Mouse (Mus musculus): ENCODE measurements around the gene Sohlh2. TPM values are rescaled to one million over a fixed set of nuclear protein-coding genes. Genes with fewer than 3 reads are reported as not detected.

The Sohlh2 gene
- polyA plus RNA-seq, 1 experiment from 2014 or later: not detected

DNA sequence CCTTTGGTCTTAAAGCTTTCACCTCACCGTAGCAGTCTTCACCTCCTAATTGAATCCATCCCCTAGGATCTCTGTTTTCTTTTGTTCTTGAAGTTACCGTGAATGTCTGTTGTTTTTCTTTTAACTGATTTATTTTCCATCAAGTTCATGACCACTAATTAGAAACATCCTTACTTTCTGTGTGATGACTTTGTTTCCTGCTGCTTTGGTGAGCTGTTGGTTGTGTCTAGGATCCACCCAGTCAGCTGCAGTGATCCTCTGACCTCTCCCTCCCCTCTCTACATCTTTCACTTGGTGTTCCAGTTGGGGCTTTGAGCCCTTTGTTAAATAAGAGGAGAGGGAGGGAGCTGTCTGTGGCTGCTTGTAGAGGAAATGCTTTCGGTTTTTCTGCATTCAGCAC is 33.7 kb upstream of the Sohlh2 start:
- peak; percentile 39 for DNase-seq (ENCODE audit: low spot score)
- Histone ChIP-seq H3K4me1 (replicated peaks; ENCODE audit: insufficient read depth, low read length) (no peaks in the 10 kb centered on the region), H3K4me2 (ENCODE audit: low read length) (no peak overlapping the region), H3K36me3 (ENCODE audit: insufficient read depth, low read length) (no peaks in the 10 kb centered on the region), H3K27ac (no peak overlapping the region), H3K4me3 (replicated peaks; ENCODE audit: low read depth, low read length) (no peak overlapping the region), H3K9me3 (replicated peaks; ENCODE audit: low read length) (no peaks in the 10 kb centered on the region), H3K27me3 (ENCODE audit: insufficient read depth, low read length) (no peaks in the 10 kb centered on the region), H3K9ac (ENCODE audit: low read depth, low read length) (no peak overlapping the region)
- ATAC-seq (replicated peaks; ENCODE audit: low FRiP score, low read depth): no peak
- TF ChIP-seq CTCF (IDR thresholded peaks at IDR 0.05; ENCODE audit: low read depth): no peak
- 20% methylated on average over 3 of the region's 3 CpGs for WGBS

DNA sequence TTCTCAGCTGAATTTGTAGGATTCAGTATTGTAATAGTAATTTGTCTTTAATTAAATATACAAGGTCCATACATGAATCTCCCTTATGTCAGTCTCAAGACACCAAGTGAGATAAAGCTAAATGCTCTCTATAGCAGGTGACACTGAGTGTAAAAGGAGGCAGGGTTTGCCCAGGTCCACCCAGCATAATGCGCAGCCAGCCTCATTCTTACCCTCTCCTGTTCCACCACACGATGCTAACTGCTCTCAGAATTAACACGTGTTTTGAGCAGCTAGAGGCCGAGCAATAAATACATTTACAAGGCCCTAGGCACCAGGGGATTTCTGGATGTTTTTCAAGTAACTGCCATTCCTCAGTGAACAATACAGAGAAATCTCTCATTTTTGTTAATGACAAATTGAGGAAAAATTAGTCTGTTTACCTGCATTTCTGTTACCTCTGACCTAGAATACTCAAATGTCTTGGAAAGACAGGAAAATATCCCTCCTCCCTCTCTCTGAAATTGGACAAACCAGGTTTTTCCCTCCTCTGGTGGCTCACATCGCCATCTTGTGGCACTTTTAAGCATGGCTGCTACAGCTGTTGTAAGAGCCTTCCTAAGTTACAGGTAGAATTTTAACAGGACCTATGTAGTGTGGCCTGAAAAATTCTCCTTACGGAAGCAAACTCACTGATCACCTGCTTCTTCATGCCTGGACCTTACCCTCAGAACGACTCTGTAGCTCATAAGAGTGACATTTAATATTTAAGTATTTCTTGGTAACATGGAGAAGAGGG is 30.0 kb upstream of the Sohlh2 start:
- H3K27me3 ChIP-seq (ENCODE audit: insufficient read depth, low read length): no peaks in the 10 kb centered on the region
- no peak overlapping the region for H3K4me2 ChIP-seq (ENCODE audit: low read length)
- 37% methylated on average over 7 of the region's 7 CpGs for WGBS
- H3K36me3 ChIP-seq (ENCODE audit: insufficient read depth, low read length): no peaks in the 10 kb centered on the region
- H3K4me1 ChIP-seq (replicated peaks; ENCODE audit: insufficient read depth, low read length): no peaks in the 10 kb centered on the region
- no peaks in the 10 kb centered on the region for H3K9me3 ChIP-seq (replicated peaks; ENCODE audit: low read length)
- H3K9ac ChIP-seq (ENCODE audit: low read depth, low read length): no peak overlapping the region
- H3K27ac ChIP-seq: no peak overlapping the region
- DNase-seq (ENCODE audit: low spot score) (peak; percentile 71), ATAC-seq (replicated peaks; ENCODE audit: low FRiP score, low read depth) (peak; percentile 65)
- peak; percentile 86 for TF ChIP-seq CTCF (IDR thresholded peaks at IDR 0.05; ENCODE audit: low read depth)
- H3K4me3 ChIP-seq (replicated peaks; ENCODE audit: low read depth, low read length): no peak overlapping the region

DNA sequence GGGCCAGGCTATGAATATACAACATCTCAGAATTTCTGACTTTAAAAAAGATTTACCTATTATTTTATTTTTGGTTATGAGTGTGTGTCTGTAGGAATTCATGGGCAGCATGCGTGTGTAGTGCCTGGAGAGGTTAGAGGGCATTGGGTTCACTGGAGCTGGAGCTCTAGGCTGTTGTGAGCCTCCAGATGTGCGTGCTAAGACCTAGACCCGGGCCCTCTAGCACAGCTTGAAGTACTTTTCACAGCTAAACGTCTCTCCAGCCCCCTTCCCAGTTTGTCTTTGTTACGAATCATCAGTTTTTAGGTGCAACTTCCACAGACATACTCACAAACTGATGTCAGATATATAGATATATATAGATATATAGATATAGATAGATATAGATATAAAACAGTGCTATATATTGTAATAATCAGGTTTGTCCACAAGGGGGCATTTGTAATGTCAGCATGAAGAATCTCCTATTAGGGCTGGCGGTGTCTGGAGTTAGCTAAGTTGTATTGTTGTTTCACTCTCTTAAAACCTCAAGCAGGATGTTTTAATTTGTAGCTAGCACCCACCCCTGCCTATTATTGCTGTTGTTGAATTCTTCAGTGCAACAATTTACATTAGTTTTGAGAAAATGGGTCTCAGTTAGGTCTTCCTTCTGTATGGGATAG is 29.0 kb upstream of the Sohlh2 start:
- Histone ChIP-seq H3K27ac (no peak overlapping the region), H3K27me3 (ENCODE audit: insufficient read depth, low read length) (no peaks in the 10 kb centered on the region), H3K4me2 (ENCODE audit: low read length) (no peak overlapping the region), H3K4me1 (replicated peaks; ENCODE audit: insufficient read depth, low read length) (no peaks in the 10 kb centered on the region), H3K9ac (ENCODE audit: low read depth, low read length) (no peak overlapping the region), H3K4me3 (replicated peaks; ENCODE audit: low read depth, low read length) (no peak overlapping the region), H3K36me3 (ENCODE audit: insufficient read depth, low read length) (no peaks in the 10 kb centered on the region), H3K9me3 (replicated peaks; ENCODE audit: low read length) (no peaks in the 10 kb centered on the region)
- TF ChIP-seq CTCF (IDR thresholded peaks at IDR 0.05; ENCODE audit: low read depth): peak; percentile 74
- WGBS: 66% methylated on average over 6 of the region's 6 CpGs
- DNase-seq (ENCODE audit: low spot score): peak; percentile 83
- ATAC-seq (replicated peaks; ENCODE audit: low FRiP score, low read depth): no peak

DNA sequence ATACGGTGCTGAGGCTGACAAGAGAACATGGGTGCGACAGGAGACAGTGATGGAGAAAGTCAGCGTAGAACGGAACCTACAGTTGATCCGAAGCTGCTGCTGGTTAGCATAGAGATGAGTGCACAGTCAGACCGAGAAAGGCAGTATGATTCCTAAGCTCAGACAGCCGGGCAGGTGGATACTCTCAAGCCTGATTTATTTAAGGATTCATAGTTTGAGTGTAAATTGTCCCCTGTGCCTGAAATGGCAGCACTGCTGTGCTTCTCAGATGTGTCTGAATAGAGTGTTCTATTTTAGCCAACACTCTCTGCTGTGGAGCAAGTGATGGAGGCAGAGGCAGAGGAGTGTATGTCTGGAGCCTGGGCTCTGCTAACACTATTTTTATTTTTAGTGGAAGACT is 27.7 kb upstream of the Sohlh2 start:
- ATAC-seq (replicated peaks; ENCODE audit: low FRiP score, low read depth) (no peak), DNase-seq (ENCODE audit: low spot score) (no peak)
- no peak for TF ChIP-seq CTCF (IDR thresholded peaks at IDR 0.05; ENCODE audit: low read depth)
- Histone ChIP-seq H3K9ac (ENCODE audit: low read depth, low read length) (no peak overlapping the region), H3K9me3 (replicated peaks; ENCODE audit: low read length) (no peaks in the 10 kb centered on the region), H3K4me3 (replicated peaks; ENCODE audit: low read depth, low read length) (no peak overlapping the region), H3K4me2 (ENCODE audit: low read length) (no peak overlapping the region), H3K27me3 (ENCODE audit: insufficient read depth, low read length) (no peaks in the 10 kb centered on the region), H3K4me1 (replicated peaks; ENCODE audit: insufficient read depth, low read length) (no peaks in the 10 kb centered on the region), H3K36me3 (ENCODE audit: insufficient read depth, low read length) (no peaks in the 10 kb centered on the region), H3K27ac (no peak overlapping the region)
- 89% methylated on average over 7 of the region's 7 CpGs for WGBS

DNA sequence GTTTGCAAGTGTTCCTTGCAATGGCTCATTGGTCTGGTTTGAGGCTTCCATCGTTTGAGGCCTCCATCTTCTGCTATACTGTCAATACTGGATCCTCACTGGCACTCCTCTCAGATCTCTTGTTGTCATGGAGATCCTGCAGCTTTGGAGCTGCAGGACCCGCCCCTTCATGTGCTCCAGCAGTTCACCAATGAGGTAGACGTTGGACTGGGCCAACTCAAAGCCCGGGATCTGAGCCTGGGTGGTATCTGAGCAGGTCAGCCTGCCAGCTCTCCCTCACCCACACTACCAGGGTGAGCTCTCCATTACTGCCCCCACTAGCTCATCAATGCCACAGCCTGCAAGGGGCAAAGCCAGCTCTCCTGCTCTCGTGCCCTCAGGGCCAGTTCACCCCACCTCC is 24.4 kb upstream of the Sohlh2 start:
- H3K9ac ChIP-seq (ENCODE audit: low read depth, low read length): no peak overlapping the region
- no peaks in the 10 kb centered on the region for H3K4me1 ChIP-seq (replicated peaks; ENCODE audit: insufficient read depth, low read length)
- TF ChIP-seq CTCF (IDR thresholded peaks at IDR 0.05; ENCODE audit: low read depth): no peak
- H3K4me2 ChIP-seq (ENCODE audit: low read length): no peak overlapping the region
- no peaks in the 10 kb centered on the region for H3K27me3 ChIP-seq (ENCODE audit: insufficient read depth, low read length)
- no peak for DNase-seq (ENCODE audit: low spot score)
- H3K4me3 ChIP-seq (replicated peaks; ENCODE audit: low read depth, low read length): no peak overlapping the region
- no peaks in the 10 kb centered on the region for H3K36me3 ChIP-seq (ENCODE audit: insufficient read depth, low read length)
- H3K9me3 ChIP-seq (replicated peaks; ENCODE audit: low read length): no peaks in the 10 kb centered on the region
- WGBS: 66% methylated on average over 5 of the region's 5 CpGs
- H3K27ac ChIP-seq: no peak overlapping the region
- ATAC-seq (replicated peaks; ENCODE audit: low FRiP score, low read depth): no peak

DNA sequence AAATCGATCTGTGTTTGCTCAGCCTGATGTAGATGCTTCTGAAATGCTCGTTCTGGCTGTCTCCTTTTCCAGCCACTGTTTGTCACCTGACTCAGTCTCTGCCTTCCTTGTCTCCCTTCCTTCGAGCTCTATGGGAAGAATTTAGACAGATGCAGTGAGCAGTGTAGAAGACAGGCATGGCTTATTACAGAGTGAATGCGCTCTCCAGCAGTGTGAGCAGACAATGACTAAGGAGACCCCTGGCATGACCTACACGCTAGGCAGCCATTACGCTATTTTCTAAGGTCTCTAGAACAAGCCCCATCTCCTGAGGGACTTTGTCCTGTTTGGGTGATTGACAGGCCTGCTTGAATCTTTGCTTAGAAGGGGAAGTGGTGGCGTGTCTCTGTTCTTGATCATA is 20.7 kb upstream of the Sohlh2 start:
- ATAC-seq (replicated peaks; ENCODE audit: low FRiP score, low read depth): no peak; the same call in 1 of the 2 replicates
- 60% methylated on average over 7 of the region's 7 CpGs for WGBS
- no peak for TF ChIP-seq CTCF (IDR thresholded peaks at IDR 0.05; ENCODE audit: low read depth)

More for the DNA sequence above, 20.7 kb upstream of the Sohlh2 start:
- Histone ChIP-seq H3K9ac (ENCODE audit: low read depth, low read length) (no peak overlapping the region), H3K9me3 (replicated peaks; ENCODE audit: low read length) (no peaks in the 10 kb centered on the region), H3K4me1 (replicated peaks; ENCODE audit: insufficient read depth, low read length) (no peaks in the 10 kb centered on the region), H3K36me3 (ENCODE audit: insufficient read depth, low read length) (no peaks in the 10 kb centered on the region), H3K4me3 (replicated peaks; ENCODE audit: low read depth, low read length) (no peak overlapping the region), H3K4me2 (ENCODE audit: low read length) (no peak overlapping the region), H3K27me3 (ENCODE audit: insufficient read depth, low read length) (no peaks in the 10 kb centered on the region), H3K27ac (no peak overlapping the region)
- no peak for DNase-seq (ENCODE audit: low spot score)
